Mouse (Mus musculus) heart, embryonic 12.5 days (tissue): ENCODE measurements around the gene Hhipl2. TPM values are rescaled to one million over a fixed set of nuclear protein-coding genes. Genes with fewer than 3 reads are reported as not detected.
"Not testable (repeated sequence)": the region's sequence is repeated elsewhere in the genome, so short reads cannot be mapped to it uniquely, and the experiment has no call there.

ENCODE experiments used
- ATAC-seq: fragments of 200-750 bp; cut with Nextera tagmentation; 2 replicates; pipeline ENCODE4 v1.8.0; 2017; ENCODE audit warnings: moderate TSS enrichment, moderate library complexity; ENCODE audit not compliant: insufficient number of reproducible peaks, low FRiP score
- H3K27ac ChIP-seq: fragments of 300-500 bp; sonication (generic); 2 replicates; pipeline ENCODE4 v1.5.1; 2016; ENCODE audit warnings: mild to moderate bottlenecking, moderate library complexity; ENCODE audit not compliant: poor library complexity, severe bottlenecking
- H3K27me3 ChIP-seq: fragments of 300-500 bp; sonication (generic); replicated peaks from 2 replicates; pipeline ENCODE4 v1.6.1; 2016; ENCODE audit warnings: mild to moderate bottlenecking, moderate library complexity
- H3K36me3 ChIP-seq: fragments of 300-500 bp; sonication (generic); 2 replicates; pipeline ENCODE4 v1.6.1; 2016; ENCODE audit warnings: mild to moderate bottlenecking, moderate library complexity
- H3K4me1 ChIP-seq: fragments of 300-500 bp; sonication (generic); replicated peaks from 2 replicates; pipeline ENCODE4 v1.6.1; 2016; ENCODE audit warnings: mild to moderate bottlenecking
- H3K4me2 ChIP-seq: fragments of 300-500 bp; sonication (generic); 2 replicates; pipeline ENCODE4 v1.6.1; 2016; ENCODE audit warnings: mild to moderate bottlenecking, moderate library complexity
- H3K4me3 ChIP-seq: fragments of 300-500 bp; sonication (generic); 2 replicates; pipeline ENCODE4 v1.5.1; 2016; ENCODE audit warnings: mild to moderate bottlenecking
- H3K9ac ChIP-seq: fragments of 300-500 bp; sonication (generic); 2 replicates; pipeline ENCODE4 v1.6.1; 2016; ENCODE audit warnings: mild to moderate bottlenecking, moderate library complexity
- H3K9me3 ChIP-seq: fragments of 300-500 bp; sonication (generic); replicated peaks from 2 replicates; pipeline ENCODE4 v1.6.1; 2016; ENCODE audit warnings: mild to moderate bottlenecking, moderate library complexity
- WGBS: fragments of 180-500 bp; shearing (Covaris S2); methylation state at CpG from one replicate; pipeline ENCODE4 v1.1.7; 2016; 5-methylcytosine and 5-hydroxymethylcytosine counted together
- polyA plus RNA-seq: library from polyadenylated mRNA; unstranded; fragments of >200 nt; fragmentation: Nextera tagmentation; extraction: Ambion mirVana; gene quantifications from 2 replicates; pipeline ENCODE4 v1.2.1, GENCODE M21; 2016

Gene Hhipl2
- polyA plus RNA-seq = 0.21 and 0.43 TPM in 2 replicates

DNA sequence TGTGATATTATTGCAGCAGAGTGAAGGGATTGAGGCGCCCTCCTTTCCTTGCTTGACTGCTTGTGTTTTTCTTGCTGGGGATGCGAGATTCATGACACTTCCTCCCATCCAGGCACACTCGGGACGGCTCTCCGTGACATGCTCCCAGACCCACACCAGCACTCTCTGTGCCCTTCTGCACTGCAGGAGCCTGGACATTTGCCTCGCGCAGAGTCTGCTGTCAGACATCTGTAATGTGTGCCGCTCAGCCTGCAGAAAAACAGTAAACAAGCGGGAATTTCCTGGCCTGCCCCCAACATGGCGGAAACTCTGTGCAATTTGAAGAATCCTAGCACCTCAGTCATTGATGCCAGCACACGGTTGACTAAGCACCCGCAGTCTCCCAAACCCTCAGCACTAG is at the start of gene Hhipl2:
Gene Hhipl2 (plus strand): TSS at position 343 of the 400 bp plus-strand sequence.
- Histone ChIP-seq H3K4me2 (no peak within 1 kb of the TSS), H3K27ac (no peak within 1 kb of the TSS), H3K9ac (no peak within 1 kb of the TSS), H3K27me3 (no peaks in the 10 kb centered on the region), H3K36me3 (no peaks in the 10 kb centered on the region), H3K4me1 (no peaks in the 10 kb centered on the region), H3K9me3 (peaks cover 10% of the 10 kb centered on the region; the same call in 1 of the 2 replicates), H3K4me3 (no peak within 1 kb of the TSS)
- no peak for ATAC-seq
- 75% methylated on average over 12 of the region's 12 CpGs for WGBS

DNA sequence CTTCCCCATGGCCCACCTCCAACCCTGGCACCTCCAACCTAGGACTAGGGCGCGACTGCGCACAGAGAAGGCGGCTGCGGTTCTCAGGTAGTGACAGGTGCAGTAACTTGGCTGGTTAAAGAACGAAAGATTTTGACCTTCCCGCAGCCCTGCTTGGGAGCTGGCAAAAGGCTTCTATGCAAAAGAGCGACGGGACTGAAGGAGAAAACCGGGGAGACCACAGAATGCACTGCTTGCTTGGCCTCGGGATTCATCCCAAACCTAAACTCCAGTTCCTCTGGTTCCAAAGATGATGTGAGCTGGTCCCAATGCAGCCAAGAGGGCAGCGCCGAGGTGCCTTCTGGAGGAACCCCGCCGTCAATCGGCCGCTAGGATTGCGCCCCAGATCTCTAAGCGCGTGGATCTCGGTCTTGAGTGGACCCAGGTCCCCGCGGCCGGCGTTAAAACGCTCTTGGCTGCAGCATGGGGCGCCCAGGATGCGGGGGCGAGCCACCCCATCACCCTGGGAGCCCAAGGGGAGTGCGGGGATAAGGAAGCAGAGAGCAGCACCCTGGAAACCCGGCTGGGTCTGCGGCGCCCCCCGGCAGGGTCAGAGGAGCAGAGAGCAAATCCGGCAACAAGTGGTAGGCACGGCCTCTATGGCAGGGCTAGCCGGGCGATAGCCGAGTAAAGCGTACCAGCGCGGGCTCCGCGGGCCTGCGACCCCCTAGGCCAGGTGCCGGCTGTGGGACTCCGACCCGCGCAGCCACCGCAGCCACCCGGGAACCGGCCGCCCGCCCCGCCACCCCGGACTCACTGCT is 49.2 kb upstream of the Hhipl2 start:
- Histone ChIP-seq H3K9ac (peak overlapping the region; percentile 96), H3K4me1 (peaks cover 9% of the 10 kb centered on the region), H3K4me2 (peak overlapping the region; percentile 94), H3K4me3 (peak overlapping the region; percentile 97), H3K9me3 (no peaks in the 10 kb centered on the region), H3K36me3 (peaks cover 19% of the 10 kb centered on the region), H3K27me3 (no peaks in the 10 kb centered on the region), H3K27ac (peak overlapping the region; percentile 60)
- 1% methylated on average over 56 of the region's 56 CpGs for WGBS
- ATAC-seq = peak; percentile 78

DNA sequence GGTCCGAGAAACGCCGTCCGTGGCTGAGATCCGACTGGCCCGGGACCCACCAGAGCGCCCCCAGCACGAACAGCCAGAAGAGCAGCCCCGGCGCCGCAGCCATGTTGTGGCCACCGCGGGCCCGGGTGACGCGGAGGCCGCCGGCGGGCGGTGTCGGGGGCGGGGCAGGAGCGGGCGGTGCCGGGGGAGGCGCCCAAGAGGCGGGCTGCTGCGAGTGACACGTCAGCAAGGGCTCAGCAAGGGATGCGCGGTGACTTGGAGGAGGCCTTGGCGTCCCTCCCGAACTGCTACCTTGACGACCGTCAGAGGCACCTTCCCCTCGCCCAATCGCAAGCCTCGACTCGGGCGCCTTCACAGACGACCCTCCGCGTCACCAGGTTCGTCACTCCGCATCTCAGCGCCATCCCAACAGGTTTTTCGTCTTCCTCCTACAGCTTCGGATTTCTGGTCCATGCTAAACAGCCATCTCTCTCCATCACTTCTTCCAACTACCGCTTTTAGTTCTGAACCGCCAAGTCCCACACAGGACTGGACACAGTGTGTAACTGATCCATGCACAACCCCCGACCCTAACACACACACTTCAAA is 48.5 kb upstream of the Hhipl2 start, which contains the start of gene Mia3:
Gene Mia3 (minus strand): TSS at position 127 of the 588 bp plus-strand sequence.
- Histone ChIP-seq H3K9me3 (peaks cover under 1% of the 10 kb centered on the region; the same call in 1 of the 2 replicates), H3K9ac (peak within 1 kb of the TSS; percentile 96), H3K4me1 (peaks cover 9% of the 10 kb centered on the region), H3K27ac (peak within 1 kb of the TSS; percentile 60), H3K4me2 (peak within 1 kb of the TSS; percentile 94), H3K4me3 (peak within 1 kb of the TSS; percentile 97), H3K27me3 (no peaks in the 10 kb centered on the region), H3K36me3 (peaks cover 12% of the 10 kb centered on the region)
- peak; percentile 99 for ATAC-seq
- WGBS = under 1% methylated on average over 45 of the region's 51 CpGs

- Histone ChIP-seq H3K9me3 (peaks cover 4% of the 10 kb centered on the region), H3K27me3 (no peaks in the 10 kb centered on the region), H3K36me3 (no peaks in the 10 kb centered on the region), H3K4me2 (no peak overlapping the region), H3K9ac (no peak overlapping the region), H3K4me1 (no peaks in the 10 kb centered on the region; the same call in 1 of the 2 replicates), H3K4me3 (no peak overlapping the region), H3K27ac (no peak overlapping the region)
- no peak for ATAC-seq
- WGBS = 72% methylated on average over 5 of the region's 5 CpGs
Measured at GRCm38 (mm10) chr1:183374728-183375127, 43.3 kb upstream of the Hhipl2 start.

GRCm38 (mm10) chr1:183377045-183377444 is 41.0 kb upstream of the Hhipl2 start:
- no peak overlapping the region for H3K9ac ChIP-seq
- WGBS = 65% methylated on average over 4 of the region's 4 CpGs

GRCm38 (mm10) chr1:183378321-183378941 is 39.6 kb upstream of the Hhipl2 start:
- no peak overlapping the region for H3K4me2 ChIP-seq
- no peaks in the 10 kb centered on the region for H3K36me3 ChIP-seq
- peak overlapping the region; percentile 32; the same call in 1 of the 2 replicates for H3K27ac ChIP-seq
- H3K27me3 ChIP-seq = peaks cover 9% of the 10 kb centered on the region; the same call in 1 of the 2 replicates
- H3K9ac ChIP-seq = no peak overlapping the region
- H3K9me3 ChIP-seq = peaks cover 12% of the 10 kb centered on the region
- H3K4me1 ChIP-seq = no peaks in the 10 kb centered on the region
- no peak overlapping the region for H3K4me3 ChIP-seq
- WGBS = 64% methylated on average over 10 of the region's 10 CpGs
- 0 out of 2 replicates have a peak, but pooled peaks have one; percentile 33 for ATAC-seq

More at GRCm38 (mm10) chr1:183377045-183377444, 41.0 kb upstream of the Hhipl2 start:
- Histone ChIP-seq H3K4me3 (no peak overlapping the region), H3K36me3 (no peaks in the 10 kb centered on the region), H3K27me3 (0 out of 2 replicates have a peak, but pooled peaks cover under 1% of the 10 kb centered on the region), H3K4me1 (no peaks in the 10 kb centered on the region), H3K27ac (no peak overlapping the region), H3K4me2 (no peak overlapping the region), H3K9me3 (peaks cover 9% of the 10 kb centered on the region)
- no peak for ATAC-seq

DNA sequence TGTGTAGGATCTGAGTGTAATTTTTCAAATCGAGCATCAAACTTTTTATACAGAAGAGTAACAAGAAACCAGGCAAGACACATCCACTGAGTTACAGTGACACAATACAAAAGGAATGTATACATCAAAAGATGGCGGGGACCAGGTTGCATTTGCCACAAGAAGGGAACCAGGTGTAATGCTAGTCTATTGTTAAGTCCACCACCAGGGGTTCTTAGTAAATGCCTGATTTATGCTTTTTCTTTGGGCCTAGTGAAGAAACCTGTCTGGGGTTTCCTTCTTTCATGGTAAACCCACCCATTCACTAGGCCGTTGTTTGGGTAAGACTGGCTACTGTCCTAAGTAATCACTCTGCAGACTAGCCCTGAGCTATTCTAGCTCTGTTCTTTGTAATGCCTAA is 38.6 kb upstream of the Hhipl2 start:
- H3K9me3 ChIP-seq = peaks cover 13% of the 10 kb centered on the region
- not testable (repeated sequence) for H3K4me1 ChIP-seq, ATAC-seq, H3K36me3 ChIP-seq, H3K27ac ChIP-seq, H3K4me3 ChIP-seq, H3K4me2 ChIP-seq, H3K9ac ChIP-seq
- H3K27me3 ChIP-seq = peaks cover 13% of the 10 kb centered on the region; the same call in 1 of the 2 replicates
- 83% methylated on average over 3 of the region's 3 CpGs for WGBS

DNA sequence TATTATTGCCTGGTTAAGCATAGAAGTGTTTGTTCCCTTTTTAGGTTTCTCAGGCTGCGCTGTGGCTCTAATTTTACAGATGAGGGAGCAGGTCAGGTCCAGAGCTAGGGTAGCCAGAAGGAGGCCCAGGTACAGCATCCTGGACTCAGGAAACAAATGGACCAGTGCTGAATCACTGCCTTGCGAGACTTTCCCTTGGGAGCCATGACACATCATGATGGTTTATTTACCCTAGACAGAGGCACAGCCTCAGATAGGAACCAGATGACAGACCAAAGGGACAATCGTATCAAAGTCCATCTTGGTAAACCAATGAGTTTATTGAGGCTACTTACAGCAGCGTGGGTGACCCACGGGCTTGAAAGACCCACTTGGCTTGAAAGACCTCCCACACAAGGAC is 36.2 kb upstream of the Hhipl2 start:
- H3K9me3 ChIP-seq = peaks cover 9% of the 10 kb centered on the region
- H3K4me3 ChIP-seq = no peak overlapping the region
- 72% methylated on average over 5 of the region's 5 CpGs for WGBS
- H3K9ac ChIP-seq = no peak overlapping the region
- no peak for ATAC-seq
- no peak overlapping the region for H3K27ac ChIP-seq
- H3K4me2 ChIP-seq = no peak overlapping the region
- H3K36me3 ChIP-seq = no peaks in the 10 kb centered on the region
- H3K4me1 ChIP-seq = no peaks in the 10 kb centered on the region
- peaks cover 21% of the 10 kb centered on the region for H3K27me3 ChIP-seq

GRCm38 (mm10) chr1:183382621-183383020 is 35.4 kb upstream of the Hhipl2 start:
- ATAC-seq = no peak
- peaks cover 9% of the 10 kb centered on the region for H3K9me3 ChIP-seq
- H3K9ac ChIP-seq = no peak overlapping the region
- H3K4me1 ChIP-seq = no peaks in the 10 kb centered on the region
- 79% methylated on average over 2 of the region's 2 CpGs for WGBS
- H3K27me3 ChIP-seq = peaks cover 26% of the 10 kb centered on the region
- H3K4me3 ChIP-seq = no peak overlapping the region
- no peak overlapping the region for H3K4me2 ChIP-seq
- H3K27ac ChIP-seq = no peak overlapping the region
- H3K36me3 ChIP-seq = no peaks in the 10 kb centered on the region

DNA sequence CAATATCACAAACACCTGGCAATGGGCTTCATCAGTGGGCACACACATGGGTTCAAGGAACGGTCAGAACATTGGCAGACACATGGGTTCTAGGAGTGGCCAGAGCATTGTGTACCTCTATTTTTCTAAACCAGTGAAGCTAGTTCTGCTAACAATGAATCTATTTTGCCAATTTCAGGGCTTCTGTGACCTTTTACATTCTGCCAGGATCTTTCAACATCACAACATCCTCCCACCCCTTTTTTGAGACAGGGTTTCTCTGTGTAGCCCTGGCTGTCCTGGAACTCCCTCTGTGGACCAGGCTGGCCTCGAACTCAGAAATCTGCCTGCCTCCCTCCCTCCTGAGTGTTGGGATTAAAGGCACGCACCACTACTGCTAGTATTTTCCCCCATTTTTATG is 30.6 kb upstream of the Hhipl2 start:
- H3K4me2 ChIP-seq, H3K9me3 ChIP-seq, ATAC-seq, H3K36me3 ChIP-seq, H3K4me1 ChIP-seq, H3K27ac ChIP-seq, H3K4me3 ChIP-seq, H3K9ac ChIP-seq: not testable (repeated sequence)
- peaks cover 22% of the 10 kb centered on the region for H3K27me3 ChIP-seq
- WGBS = 86% methylated on average over 3 of the region's 3 CpGs
